8 mouse cellular contexts compared by ENCODE assay signal in genomic region chr2:121007925-121008663, GRCm38 (mm10). TPM values are rescaled to one million over a fixed set of nuclear protein-coding genes. Genes with fewer than 3 reads are reported as not detected.
DNase-seq lines count a peak whose midpoint lies in the region; ATAC-seq lines count a peak whose summit lies in the region.

Gene Ccndbp1, plus strand, starts transcription at chr2:121008403.

- H3K36me3 ChIP-seq in hindbrain, embryonic 11.5 days (ENCODE audit: control insufficient read depth, insufficient read depth, low read length), result 0 out of 2 replicates have a peak, but pooled peaks cover 2% of the 10 kb centered on the region

- H3K4me2 ChIP-seq in hindbrain, embryonic 11.5 days (replicated peaks; ENCODE audit: low read depth, low read length), result peak within 1 kb of the TSS; percentile 77

- H3K4me1 ChIP-seq in hindbrain, embryonic 11.5 days (replicated peaks; ENCODE audit: control insufficient read depth, insufficient read depth, low read length), result no peaks in the 10 kb centered on the region; the same call in 1 of the 2 replicates

- no peak within 1 kb of the TSS for H3K27ac ChIP-seq in hindbrain, embryonic 11.5 days (ENCODE audit: low read depth, low read length)

- DNase-seq in Muller cell, postnatal 12 days (ENCODE audit: inconsistent ontology term), result peak; percentile 93
- peak; percentile 87 for DNase-seq in cerebellum, adult 9-11 months
- peak; percentile 72 to 89 for DNase-seq in frontal cortex, adult 2 months (ENCODE audit: extremely low spot score in 1 of 2, low spot score in 1 of 2)
- DNase-seq in hindbrain, embryonic 11.5 days (ENCODE audit: low spot score), result peak; percentile 91
- DNase-seq in layer of hippocampus, postnatal 10 days (ENCODE audit: low spot score in 2 of 2), result peak; percentile 77 to 87
- DNase-seq in lung, postnatal 10 days, result peak; percentile 96
- peak; percentile 91 for DNase-seq in ovary, postnatal 36 days (ENCODE audit: low spot score)
- peak; percentile 89 for DNase-seq in thymus, postnatal 25 days

- no peaks in the 10 kb centered on the region for H3K27me3 ChIP-seq in hindbrain, embryonic 11.5 days (ENCODE audit: control insufficient read depth, insufficient read depth, low read length)

- H3K4me3 ChIP-seq in hindbrain, embryonic 11.5 days (ENCODE audit: low read depth, low read length), result peak within 1 kb of the TSS; percentile 81

- 2% methylated on average over 34 of the region's 34 CpGs for WGBS in hindbrain, embryonic 11.5 days

- peak; percentile 98 for ATAC-seq in hindbrain, embryonic 11.5 days (ENCODE audit: low FRiP score)

- no peaks in the 10 kb centered on the region for H3K9me3 ChIP-seq in hindbrain, embryonic 11.5 days (ENCODE audit: control insufficient read depth, low read length)

- H3K9ac ChIP-seq in hindbrain, embryonic 11.5 days (ENCODE audit: low read depth, low read length), result peak within 1 kb of the TSS; percentile 81

RNA-seq across cellular contexts. Expression of gene Ccndbp1, which starts in this region (rescaled TPM):
- 74.6 and 83.2 TPM in 2 replicates for polyA plus RNA-seq in frontal cortex, adult 2 months (2012; rRNA removed)
- 55.4 and 55.6 TPM in 2 replicates for polyA plus RNA-seq in hindbrain, embryonic 11.5 days (2014; fragmentation: Nextera tagmentation; extraction: Ambion mirVana)
- 10 to 100 TPM; 52.7 to 56.3 TPM for total RNA-seq in layer of hippocampus, postnatal 10 days (2021)
